Mouse (Mus musculus) activated CD4-positive, CD25-positive, alpha-beta regulatory T cell, adult 9 weeks (primary cell): ENCODE results near the gene Dctn3. TPM values are rescaled to one million over a fixed set of nuclear protein-coding genes. Genes with fewer than 3 reads are reported as not detected.

Experiments
- polyA plus RNA-seq: library from polyadenylated mRNA; unstranded; fragments of 100-300 nt; shearing (Covaris generic); gene quantifications from one replicate; pipeline ENCODE4 v1.2.1, GENCODE M21; 2017

Gene Dctn3
- polyA plus RNA-seq, result 142 TPM

GRCm38 (mm10) chr4:41722918-41723351, at the start of gene Dctn3:
Gene Dctn3, minus strand, starts transcription at chr4:41723170.

GRCm38 (mm10) chr4:41755338-41756305, 32.7 kb upstream of the Dctn3 start, which contains the start of gene Sigmar1:
Gene Sigmar1, minus strand, starts transcription at chr4:41756157.

GRCm38 (mm10) chr4:41754797-41755337, 31.9 kb upstream of the Dctn3 start, which contains the start of gene Galt:
Gene Galt, plus strand, starts transcription at chr4:41755228.

GRCm38 (mm10) chr4:41731052-41731765, 8.2 kb upstream of the Dctn3 start, which contains the start of gene Arid3c:
Gene Arid3c, minus strand, starts transcription at chr4:41731142.

GRCm38 (mm10) chr4:41713197-41714067, 9.5 kb downstream of the Dctn3 start, which contains the start of gene Rpp25l:
Gene Rpp25l, minus strand, starts transcription at chr4:41713534.

GRCm38 (mm10) chr4:41699783-41700182, 23.2 kb downstream of the Dctn3 start, which contains the start of gene Il11ra1:
Gene Il11ra1, plus strand, starts transcription at chr4:41699989.

GRCm38 (mm10) chr4:41696930-41697841, 25.8 kb downstream of the Dctn3 start, which contains the start of gene Cntfr:
Gene Cntfr, minus strand, starts transcription at chr4:41697089.

Other genes with a start within 250 kb of the Dctn3 start
- gene AI464131, start 220.1 kb downstream of the Dctn3 start, polyA plus RNA-seq, result 0.06 TPM
- not detected for gene 1110017D15Rik, start 205.8 kb downstream of the Dctn3 start, polyA plus RNA-seq
- gene Fam219a, start 153.6 kb downstream of the Dctn3 start, polyA plus RNA-seq, result 1.6 TPM
- not detected for gene Dnaic1, start 153.4 kb downstream of the Dctn3 start, polyA plus RNA-seq
- gene Enho, start 82.8 kb downstream of the Dctn3 start, polyA plus RNA-seq, result not detected
- not detected for gene Cntfr, start 26.1 kb downstream of the Dctn3 start, polyA plus RNA-seq
- gene Il11ra1, start 23.2 kb downstream of the Dctn3 start, polyA plus RNA-seq, result 8.7 TPM
- gene Rpp25l, start 9.6 kb downstream of the Dctn3 start, polyA plus RNA-seq, result 54.4 TPM
- gene Arid3c, start 8.0 kb upstream of the Dctn3 start, polyA plus RNA-seq, result not detected
- 70.8 TPM for gene Galt, start 32.1 kb upstream of the Dctn3 start, polyA plus RNA-seq
- gene Sigmar1, start 33.0 kb upstream of the Dctn3 start, polyA plus RNA-seq, result 37.0 TPM
- 7.5 TPM for gene Ccl27a, start 51.1 kb upstream of the Dctn3 start, polyA plus RNA-seq
- gene Gm21541, start 180.4 kb upstream of the Dctn3 start, polyA plus RNA-seq, result not detected
- gene Gm20878, start 218.4 kb upstream of the Dctn3 start, polyA plus RNA-seq, result 1.4 TPM
- gene Fam205a4, start 242.9 kb upstream of the Dctn3 start, polyA plus RNA-seq, result not detected